Mouse (Mus musculus): ENCODE data around the gene Sgpl1. TPM values are rescaled to one million over a fixed set of nuclear protein-coding genes. Genes with fewer than 3 reads are reported as not detected.

Sgpl1 gene
- polyA plus RNA-seq (2014; fragmentation: Nextera tagmentation; extraction: Ambion mirVana) = 35.9 and 72.4 TPM in 2 replicates

GRCm38 (mm10) chr10:61147157-61148040 is at the start of gene Sgpl1:
TSS of gene Sgpl1 (minus strand) at chr10:61147703.
- H3K4me1 ChIP-seq (ENCODE audit: control insufficient read depth, insufficient read depth, low read length) = peaks cover 5% of the 10 kb centered on the region; the same call in 1 of the 2 replicates
- peak within 1 kb of the TSS; percentile 89 for H3K9ac ChIP-seq (ENCODE audit: low read depth, low read length)
- H3K9me3 ChIP-seq (ENCODE audit: control insufficient read depth, low read length) = no peaks in the 10 kb centered on the region
- H3K4me3 ChIP-seq (ENCODE audit: low read length) = peak within 1 kb of the TSS; percentile 84
- WGBS = under 1% methylated on average over 76 of the region's 82 CpGs
- no peaks in the 10 kb centered on the region for H3K36me3 ChIP-seq (ENCODE audit: control insufficient read depth, insufficient read depth, low read length)
- H3K27ac ChIP-seq (ENCODE audit: low read depth, low read length) = peak within 1 kb of the TSS; percentile 95
- no peaks in the 10 kb centered on the region for H3K27me3 ChIP-seq (ENCODE audit: control insufficient read depth, insufficient read depth, low read length)
- ATAC-seq (ENCODE audit: low FRiP score, low TSS enrichment) = peak; percentile 87
- peak within 1 kb of the TSS; percentile 94 for H3K4me2 ChIP-seq (replicated peaks; ENCODE audit: low read depth, low read length)

GRCm38 (mm10) chr10:61195718-61196291 is 48.3 kb upstream of the Sgpl1 start:
- H3K27ac ChIP-seq (ENCODE audit: low read depth, low read length) = no peak overlapping the region

GRCm38 (mm10) chr10:61195216-61195615 is 47.7 kb upstream of the Sgpl1 start:
- H3K27ac ChIP-seq (ENCODE audit: low read depth, low read length) = no peak overlapping the region
- no peak for ATAC-seq (ENCODE audit: low FRiP score, low TSS enrichment)
- 78% methylated on average over 8 of the region's 8 CpGs for WGBS
- H3K9me3 ChIP-seq (ENCODE audit: control insufficient read depth, low read length) = no peaks in the 10 kb centered on the region
- no peaks in the 10 kb centered on the region for H3K36me3 ChIP-seq (ENCODE audit: control insufficient read depth, insufficient read depth, low read length)
- H3K27me3 ChIP-seq (ENCODE audit: control insufficient read depth, insufficient read depth, low read length) = no peaks in the 10 kb centered on the region
- no peaks in the 10 kb centered on the region for H3K4me1 ChIP-seq (ENCODE audit: control insufficient read depth, insufficient read depth, low read length)
- H3K4me2 ChIP-seq (replicated peaks; ENCODE audit: low read depth, low read length) = no peak overlapping the region
- H3K9ac ChIP-seq (ENCODE audit: low read depth, low read length) = no peak overlapping the region
- H3K4me3 ChIP-seq (ENCODE audit: low read length) = no peak overlapping the region

More at GRCm38 (mm10) chr10:61195718-61196291, 48.3 kb upstream of the Sgpl1 start:
- Histone ChIP-seq H3K4me2 (replicated peaks; ENCODE audit: low read depth, low read length) (no peak overlapping the region), H3K4me1 (ENCODE audit: control insufficient read depth, insufficient read depth, low read length) (no peaks in the 10 kb centered on the region), H3K4me3 (ENCODE audit: low read length) (no peak overlapping the region), H3K9ac (ENCODE audit: low read depth, low read length) (no peak overlapping the region), H3K36me3 (ENCODE audit: control insufficient read depth, insufficient read depth, low read length) (no peaks in the 10 kb centered on the region), H3K9me3 (ENCODE audit: control insufficient read depth, low read length) (no peaks in the 10 kb centered on the region), H3K27me3 (ENCODE audit: control insufficient read depth, insufficient read depth, low read length) (no peaks in the 10 kb centered on the region)
- no peak for ATAC-seq (ENCODE audit: low FRiP score, low TSS enrichment)
- WGBS = 76% methylated on average over 5 of the region's 5 CpGs

- ATAC-seq (ENCODE audit: low FRiP score, low TSS enrichment) = no peak
These were observed 47.1 kb upstream of the Sgpl1 start for GRCm38 (mm10) chr10:61194611-61195010.

GRCm38 (mm10) chr10:61188010-61188409 is 40.5 kb upstream of the Sgpl1 start:
- no peaks in the 10 kb centered on the region for H3K4me1 ChIP-seq (ENCODE audit: control insufficient read depth, insufficient read depth, low read length)
- ATAC-seq (ENCODE audit: low FRiP score, low TSS enrichment) = no peak
- H3K27me3 ChIP-seq (ENCODE audit: control insufficient read depth, insufficient read depth, low read length) = no peaks in the 10 kb centered on the region
- no peak overlapping the region for H3K9ac ChIP-seq (ENCODE audit: low read depth, low read length)
- H3K4me2 ChIP-seq (replicated peaks; ENCODE audit: low read depth, low read length) = no peak overlapping the region
- no peaks in the 10 kb centered on the region for H3K36me3 ChIP-seq (ENCODE audit: control insufficient read depth, insufficient read depth, low read length)
- H3K27ac ChIP-seq (ENCODE audit: low read depth, low read length) = no peak overlapping the region
- no peaks in the 10 kb centered on the region for H3K9me3 ChIP-seq (ENCODE audit: control insufficient read depth, low read length)
- H3K4me3 ChIP-seq (ENCODE audit: low read length) = no peak overlapping the region
- 63% methylated on average over 3 of the region's 3 CpGs for WGBS

More at GRCm38 (mm10) chr10:61194611-61195010, 47.1 kb upstream of the Sgpl1 start:
- Histone ChIP-seq H3K4me1 (ENCODE audit: control insufficient read depth, insufficient read depth, low read length) (no peaks in the 10 kb centered on the region), H3K36me3 (ENCODE audit: control insufficient read depth, insufficient read depth, low read length) (no peaks in the 10 kb centered on the region), H3K4me3 (ENCODE audit: low read length) (no peak overlapping the region), H3K9me3 (ENCODE audit: control insufficient read depth, low read length) (no peaks in the 10 kb centered on the region), H3K9ac (ENCODE audit: low read depth, low read length) (no peak overlapping the region), H3K27ac (ENCODE audit: low read depth, low read length) (no peak overlapping the region), H3K27me3 (ENCODE audit: control insufficient read depth, insufficient read depth, low read length) (no peaks in the 10 kb centered on the region), H3K4me2 (replicated peaks; ENCODE audit: low read depth, low read length) (no peak overlapping the region)
- 85% methylated on average over 9 of the region's 9 CpGs for WGBS

GRCm38 (mm10) chr10:61187001-61187400 is 39.5 kb upstream of the Sgpl1 start:
- Histone ChIP-seq H3K4me3 (ENCODE audit: low read length) (no peak overlapping the region), H3K36me3 (ENCODE audit: control insufficient read depth, insufficient read depth, low read length) (no peaks in the 10 kb centered on the region), H3K27ac (ENCODE audit: low read depth, low read length) (no peak overlapping the region), H3K9me3 (ENCODE audit: control insufficient read depth, low read length) (no peaks in the 10 kb centered on the region), H3K27me3 (ENCODE audit: control insufficient read depth, insufficient read depth, low read length) (no peaks in the 10 kb centered on the region), H3K4me2 (replicated peaks; ENCODE audit: low read depth, low read length) (no peak overlapping the region), H3K9ac (ENCODE audit: low read depth, low read length) (no peak overlapping the region), H3K4me1 (ENCODE audit: control insufficient read depth, insufficient read depth, low read length) (no peaks in the 10 kb centered on the region)
- ATAC-seq (ENCODE audit: low FRiP score, low TSS enrichment) = no peak
- 72% methylated on average over 3 of the region's 3 CpGs for WGBS

GRCm38 (mm10) chr10:61179927-61180326 is 32.4 kb upstream of the Sgpl1 start:
- H3K27me3 ChIP-seq (ENCODE audit: control insufficient read depth, insufficient read depth, low read length) = peaks cover 3% of the 10 kb centered on the region; the same call in 1 of the 2 replicates
- H3K9ac ChIP-seq (ENCODE audit: low read depth, low read length) = no peak overlapping the region
- no peak overlapping the region for H3K27ac ChIP-seq (ENCODE audit: low read depth, low read length)
- H3K4me3 ChIP-seq (ENCODE audit: low read length) = no peak overlapping the region
- ATAC-seq (ENCODE audit: low FRiP score, low TSS enrichment) = no peak
- H3K36me3 ChIP-seq (ENCODE audit: control insufficient read depth, insufficient read depth, low read length) = no peaks in the 10 kb centered on the region
- H3K4me2 ChIP-seq (replicated peaks; ENCODE audit: low read depth, low read length) = no peak overlapping the region
- H3K4me1 ChIP-seq (ENCODE audit: control insufficient read depth, insufficient read depth, low read length) = no peaks in the 10 kb centered on the region
- no peaks in the 10 kb centered on the region for H3K9me3 ChIP-seq (ENCODE audit: control insufficient read depth, low read length)
- WGBS = 77% methylated on average over 6 of the region's 6 CpGs

- Histone ChIP-seq H3K27me3 (ENCODE audit: control insufficient read depth, insufficient read depth, low read length) (peaks cover 5% of the 10 kb centered on the region; the same call in 1 of the 2 replicates), H3K4me3 (ENCODE audit: low read length) (no peak overlapping the region), H3K4me1 (ENCODE audit: control insufficient read depth, insufficient read depth, low read length) (no peaks in the 10 kb centered on the region), H3K4me2 (replicated peaks; ENCODE audit: low read depth, low read length) (no peak overlapping the region), H3K9me3 (ENCODE audit: control insufficient read depth, low read length) (no peaks in the 10 kb centered on the region), H3K27ac (ENCODE audit: low read depth, low read length) (no peak overlapping the region), H3K36me3 (ENCODE audit: control insufficient read depth, insufficient read depth, low read length) (no peaks in the 10 kb centered on the region), H3K9ac (ENCODE audit: low read depth, low read length) (no peak overlapping the region)
- ATAC-seq (ENCODE audit: low FRiP score, low TSS enrichment) = no peak
- 90% methylated on average over 8 of the region's 8 CpGs for WGBS
These were observed 31.2 kb upstream of the Sgpl1 start for GRCm38 (mm10) chr10:61178687-61179086.

GRCm38 (mm10) chr10:61177751-61178150 is 30.2 kb upstream of the Sgpl1 start:
- ATAC-seq (ENCODE audit: low FRiP score, low TSS enrichment) = no peak
- Histone ChIP-seq H3K9me3 (ENCODE audit: control insufficient read depth, low read length) (no peaks in the 10 kb centered on the region), H3K27me3 (ENCODE audit: control insufficient read depth, insufficient read depth, low read length) (peaks cover 5% of the 10 kb centered on the region; the same call in 1 of the 2 replicates), H3K4me3 (ENCODE audit: low read length) (no peak overlapping the region), H3K9ac (ENCODE audit: low read depth, low read length) (no peak overlapping the region), H3K27ac (ENCODE audit: low read depth, low read length) (no peak overlapping the region), H3K36me3 (ENCODE audit: control insufficient read depth, insufficient read depth, low read length) (no peaks in the 10 kb centered on the region), H3K4me2 (replicated peaks; ENCODE audit: low read depth, low read length) (no peak overlapping the region), H3K4me1 (ENCODE audit: control insufficient read depth, insufficient read depth, low read length) (no peaks in the 10 kb centered on the region)
- WGBS = 80% methylated on average over 4 of the region's 4 CpGs
